Mouse (Mus musculus) neural tube, embryonic 12.5 days (tissue): Measurements from ENCODE around the gene Kdm5d. TPM values are rescaled to one million over a fixed set of nuclear protein-coding genes. Genes with fewer than 3 reads are reported as not detected.
A peak's percentile ranks its signal among the peaks of the same experiment; 100 is the strongest.

Experiments
- ATAC-seq: fragments of 200-750 bp; cut with Nextera tagmentation; 2 replicates; pipeline ENCODE4 v1.8.0; 2017; ENCODE audit warnings: low read depth, mild to moderate bottlenecking, moderate TSS enrichment, moderate library complexity; ENCODE audit not compliant: low FRiP score
- H3K27ac ChIP-seq: fragments of 300-500 bp; sonication (generic); 2 replicates; pipeline ENCODE4 v1.5.1; 2016
- H3K27me3 ChIP-seq: fragments of 300-500 bp; sonication (generic); replicated peaks from 2 replicates; pipeline ENCODE4 v1.6.1; 2016; ENCODE audit warnings: mild to moderate bottlenecking
- H3K36me3 ChIP-seq: fragments of 300-500 bp; sonication (generic); 2 replicates; pipeline ENCODE4 v1.6.1; 2016; ENCODE audit warnings: mild to moderate bottlenecking
- H3K4me1 ChIP-seq: fragments of 300-500 bp; sonication (generic); 2 replicates; pipeline ENCODE4 v1.6.1; 2016
- H3K4me2 ChIP-seq: fragments of 300-500 bp; sonication (generic); replicated peaks from 2 replicates; pipeline ENCODE4 v1.6.1; 2016; ENCODE audit warnings: mild to moderate bottlenecking
- H3K4me3 ChIP-seq: fragments of 300-500 bp; sonication (generic); 2 replicates; pipeline ENCODE4 v1.5.1; 2016
- H3K9ac ChIP-seq: fragments of 300-500 bp; sonication (generic); 2 replicates; pipeline ENCODE4 v1.6.1; 2016; ENCODE audit warnings: mild to moderate bottlenecking
- H3K9me3 ChIP-seq: fragments of 300-500 bp; sonication (generic); 2 replicates; pipeline ENCODE4 v1.6.1; 2016; ENCODE audit warnings: mild to moderate bottlenecking
- WGBS: fragments of 180-500 bp; shearing (Covaris S2); methylation state at CpG from one replicate; pipeline ENCODE4 v1.1.7; 2016; 5-methylcytosine and 5-hydroxymethylcytosine counted together
- microRNA-seq: library from miRNA; unstranded; fragments of <30 nt; microRNA quantifications from one replicate; pipeline ENCODE4, GENCODE M21; 2017
- polyA plus RNA-seq: library from polyadenylated mRNA; unstranded; fragments of >200 nt; fragmentation: Nextera tagmentation; extraction: Ambion mirVana; gene quantifications from 2 replicates; pipeline ENCODE4 v1.2.1, GENCODE M21; 2016

Kdm5d gene
- 11.4 and 11.5 TPM in 2 replicates for polyA plus RNA-seq

GRCm38 (mm10) chrY:897393-898227 is at the start of gene Kdm5d:
Gene Kdm5d (plus strand): TSS chrY:897788.
- under 1% methylated on average over 34 of the region's 34 CpGs for WGBS
- H3K9me3 ChIP-seq = no peaks in the 10 kb centered on the region
- no peak within 1 kb of the TSS for H3K27ac ChIP-seq
- no peak within 1 kb of the TSS for H3K9ac ChIP-seq
- no peak within 1 kb of the TSS; the same call in 1 of the 2 replicates for H3K4me2 ChIP-seq
- 0 out of 2 replicates have a peak, but pooled peaks have one; percentile 33 for ATAC-seq
- peak within 1 kb of the TSS; percentile 34 for H3K4me3 ChIP-seq
- H3K36me3 ChIP-seq = no peaks in the 10 kb centered on the region
- H3K4me1 ChIP-seq = no peaks in the 10 kb centered on the region
- no peaks in the 10 kb centered on the region for H3K27me3 ChIP-seq

- Histone ChIP-seq H3K4me2 (no peak overlapping the region), H3K27ac (no peak overlapping the region), H3K4me3 (no peak overlapping the region), H3K27me3 (no peaks in the 10 kb centered on the region), H3K9ac (no peak overlapping the region), H3K36me3 (no peaks in the 10 kb centered on the region), H3K4me1 (no peaks in the 10 kb centered on the region), H3K9me3 (no peaks in the 10 kb centered on the region)
- peak; percentile 72 for ATAC-seq
These were observed 25.2 kb upstream of the Kdm5d start for GRCm38 (mm10) chrY:872404-872803.

- no peaks in the 10 kb centered on the region for H3K27me3 ChIP-seq
- ATAC-seq = peak; percentile 82
- H3K36me3 ChIP-seq = no peaks in the 10 kb centered on the region
- no peak overlapping the region for H3K9ac ChIP-seq
- no peak overlapping the region for H3K4me2 ChIP-seq
- H3K9me3 ChIP-seq = no peaks in the 10 kb centered on the region
- no peak overlapping the region for H3K27ac ChIP-seq
- H3K4me3 ChIP-seq = no peak overlapping the region
- no peaks in the 10 kb centered on the region for H3K4me1 ChIP-seq
- 46% methylated on average over 10 of the region's 18 CpGs for WGBS
These were observed 24.6 kb upstream of the Kdm5d start for GRCm38 (mm10) chrY:872855-873549.

Small RNAs within 50 kb of the gene (microRNA-seq; reads per million reads assigned to microRNA genes)
- gene Gm47281 = not detected

Other genes with a start within 250 kb of the Kdm5d start
- not detected in 2 replicates for gene Zfy1, start 100.4 kb upstream of the Kdm5d start, polyA plus RNA-seq
- gene Uba1y, start 79.1 kb upstream of the Kdm5d start, polyA plus RNA-seq = 0.05 and 0.06 TPM in 2 replicates
- 31.3 and 37.1 TPM in 2 replicates for gene Eif2s3y, start 112.8 kb downstream of the Kdm5d start, polyA plus RNA-seq